Mouse (Mus musculus) ES-Bruce4 (cell line): ENCODE measurements at regions not wholly inside any gene's neighbourhood (a gene's known extent, or its start where the extent isn't known, plus 50 kb on each side); places are given as distances from the start of the nearest gene placed in this dataset.

Experiments
- CTCF ChIP-seq: IDR thresholded peaks from one replicate; pipeline ENCODE4 v1.8.1; 2011; ENCODE audit warnings: low read depth, low read length
- EP300 ChIP-seq: IDR thresholded peaks from 2 replicates; pipeline ENCODE4 v1.6.1; 2011; ENCODE audit warnings: low read depth, low read length; ENCODE audit not compliant: insufficient read depth

DNA sequence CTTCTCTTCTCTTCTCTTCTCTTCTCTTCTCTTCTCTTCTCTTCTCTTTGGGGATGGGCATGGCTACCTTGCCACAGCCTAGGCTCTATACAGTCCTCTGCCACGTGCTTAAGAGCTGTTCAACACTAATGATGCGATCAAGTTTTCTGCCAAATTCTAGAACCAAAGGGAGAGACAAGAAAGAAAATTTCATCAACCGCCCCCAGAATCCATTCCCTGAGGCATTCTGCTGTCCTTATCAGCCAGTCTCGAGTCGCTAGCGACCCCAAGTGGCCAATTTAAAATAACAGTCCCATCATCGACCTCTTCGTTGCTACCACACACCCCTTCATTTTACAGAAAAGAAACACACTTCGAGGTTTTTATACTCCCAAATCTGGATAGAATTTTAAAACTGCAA is 171.5 kb downstream of the Qdpr start:
- TF ChIP-seq CTCF (peak; percentile 53), EP300 (no peak)
